Mouse (Mus musculus): ENCODE data around the gene Zfp811. TPM values are rescaled to one million over a fixed set of nuclear protein-coding genes. Genes with fewer than 3 reads are reported as not detected.

The Zfp811 gene
- polyA plus RNA-seq, 1 experiment: 0.13 TPM

- no peak overlapping the region for H3K27ac ChIP-seq (ENCODE audit: control insufficient read depth, insufficient read depth, low read length)
- 25% methylated on average over 9 of the region's 9 CpGs for WGBS
- no peaks in the 10 kb centered on the region for H3K27me3 ChIP-seq (ENCODE audit: control insufficient read depth, insufficient read depth, low read length)
- H3K36me3 ChIP-seq (ENCODE audit: control insufficient read depth, insufficient read depth, low read length): peaks cover 5% of the 10 kb centered on the region
- DNase-seq: no peak
- TF ChIP-seq POLR2A (IDR thresholded peaks at IDR 0.05; ENCODE audit: control insufficient read depth, extremely low read depth, insufficient read depth, low read length, poor library complexity) (no peak), CTCF (IDR thresholded peaks at IDR 0.05; ENCODE audit: borderline replicate concordance, control insufficient read depth, extremely low read depth, insufficient read depth, low read length, poor library complexity) (no peak)
- no peak overlapping the region for H3K4me3 ChIP-seq (ENCODE audit: control insufficient read depth, insufficient read depth, low read length)
- H3K4me1 ChIP-seq (replicated peaks; ENCODE audit: control insufficient read depth, insufficient read depth, low read length): peaks cover 9% of the 10 kb centered on the region
Measured at GRCm38 (mm10) chr17:32788576-32788975, 21.2 kb downstream of the Zfp811 start.

GRCm38 (mm10) chr17:32788094-32788559, 21.6 kb downstream of the Zfp811 start, which contains the start of gene Zfp871:
Gene Zfp871 (minus strand): TSS chr17:32788287.
- Histone ChIP-seq H3K4me3 (ENCODE audit: control insufficient read depth, insufficient read depth, low read length) (peak within 1 kb of the TSS; percentile 90), H3K27ac (ENCODE audit: control insufficient read depth, insufficient read depth, low read length) (peak within 1 kb of the TSS; percentile 36), H3K4me1 (replicated peaks; ENCODE audit: control insufficient read depth, insufficient read depth, low read length) (peaks cover 9% of the 10 kb centered on the region), H3K36me3 (ENCODE audit: control insufficient read depth, insufficient read depth, low read length) (peaks cover 9% of the 10 kb centered on the region), H3K27me3 (ENCODE audit: control insufficient read depth, insufficient read depth, low read length) (no peaks in the 10 kb centered on the region)
- 0% methylated on average over 22 of the region's 22 CpGs for WGBS
- DNase-seq: peak; percentile 87
- TF ChIP-seq CTCF (IDR thresholded peaks at IDR 0.05; ENCODE audit: borderline replicate concordance, control insufficient read depth, extremely low read depth, insufficient read depth, low read length, poor library complexity) (no peak), POLR2A (IDR thresholded peaks at IDR 0.05; ENCODE audit: control insufficient read depth, extremely low read depth, insufficient read depth, low read length, poor library complexity) (peak; percentile 51; the same call in 1 of the 2 replicates)

- Histone ChIP-seq H3K4me3 (ENCODE audit: control insufficient read depth, insufficient read depth, low read length) (peak overlapping the region; percentile 90), H3K4me1 (replicated peaks; ENCODE audit: control insufficient read depth, insufficient read depth, low read length) (peaks cover 9% of the 10 kb centered on the region), H3K27me3 (ENCODE audit: control insufficient read depth, insufficient read depth, low read length) (no peaks in the 10 kb centered on the region), H3K36me3 (ENCODE audit: control insufficient read depth, insufficient read depth, low read length) (peaks cover 9% of the 10 kb centered on the region), H3K27ac (ENCODE audit: control insufficient read depth, insufficient read depth, low read length) (peak overlapping the region; percentile 36)
- WGBS: 2% methylated on average over 31 of the region's 31 CpGs
- no peak for DNase-seq
- TF ChIP-seq CTCF (IDR thresholded peaks at IDR 0.05; ENCODE audit: borderline replicate concordance, control insufficient read depth, extremely low read depth, insufficient read depth, low read length, poor library complexity): 0 out of 2 replicates have a peak, but pooled peaks have one; percentile 43
- TF ChIP-seq POLR2A (IDR thresholded peaks at IDR 0.05; ENCODE audit: control insufficient read depth, extremely low read depth, insufficient read depth, low read length, poor library complexity): no peak
Measured at GRCm38 (mm10) chr17:32787436-32788093, 22.2 kb downstream of the Zfp811 start.

GRCm38 (mm10) chr17:32786944-32787343, 22.8 kb downstream of the Zfp811 start:
- DNase-seq: no peak

GRCm38 (mm10) chr17:32785656-32786055, 24.1 kb downstream of the Zfp811 start:
- Histone ChIP-seq H3K4me1 (replicated peaks; ENCODE audit: control insufficient read depth, insufficient read depth, low read length) (peaks cover 9% of the 10 kb centered on the region), H3K36me3 (ENCODE audit: control insufficient read depth, insufficient read depth, low read length) (peaks cover 9% of the 10 kb centered on the region), H3K27ac (ENCODE audit: control insufficient read depth, insufficient read depth, low read length) (no peak overlapping the region), H3K27me3 (ENCODE audit: control insufficient read depth, insufficient read depth, low read length) (no peaks in the 10 kb centered on the region), H3K4me3 (ENCODE audit: control insufficient read depth, insufficient read depth, low read length) (no peak overlapping the region)
- 95% methylated on average over 3 of the region's 3 CpGs for WGBS
- DNase-seq: no peak
- no peak for TF ChIP-seq POLR2A (IDR thresholded peaks at IDR 0.05; ENCODE audit: control insufficient read depth, extremely low read depth, insufficient read depth, low read length, poor library complexity)
- no peak for TF ChIP-seq CTCF (IDR thresholded peaks at IDR 0.05; ENCODE audit: borderline replicate concordance, control insufficient read depth, extremely low read depth, insufficient read depth, low read length, poor library complexity)

More at GRCm38 (mm10) chr17:32786944-32787343, 22.8 kb downstream of the Zfp811 start:
- Histone ChIP-seq H3K4me1 (replicated peaks; ENCODE audit: control insufficient read depth, insufficient read depth, low read length) (peaks cover 9% of the 10 kb centered on the region), H3K27me3 (ENCODE audit: control insufficient read depth, insufficient read depth, low read length) (no peaks in the 10 kb centered on the region), H3K27ac (ENCODE audit: control insufficient read depth, insufficient read depth, low read length) (no peak overlapping the region), H3K36me3 (ENCODE audit: control insufficient read depth, insufficient read depth, low read length) (peaks cover 9% of the 10 kb centered on the region), H3K4me3 (ENCODE audit: control insufficient read depth, insufficient read depth, low read length) (peak overlapping the region; percentile 23; the same call in 1 of the 2 replicates)
- TF ChIP-seq CTCF (IDR thresholded peaks at IDR 0.05; ENCODE audit: borderline replicate concordance, control insufficient read depth, extremely low read depth, insufficient read depth, low read length, poor library complexity) (no peak), POLR2A (IDR thresholded peaks at IDR 0.05; ENCODE audit: control insufficient read depth, extremely low read depth, insufficient read depth, low read length, poor library complexity) (no peak)
- 75% methylated on average over 6 of the region's 6 CpGs for WGBS

GRCm38 (mm10) chr17:32777564-32777963, 32.2 kb downstream of the Zfp811 start:
- H3K27ac ChIP-seq (ENCODE audit: control insufficient read depth, insufficient read depth, low read length): no peak overlapping the region
- WGBS: 97% methylated on average over 3 of the region's 3 CpGs
- peaks cover 53% of the 10 kb centered on the region for H3K36me3 ChIP-seq (ENCODE audit: control insufficient read depth, insufficient read depth, low read length)
- no peaks in the 10 kb centered on the region for H3K27me3 ChIP-seq (ENCODE audit: control insufficient read depth, insufficient read depth, low read length)
- no peak overlapping the region for H3K4me3 ChIP-seq (ENCODE audit: control insufficient read depth, insufficient read depth, low read length)
- DNase-seq: no peak
- no peaks in the 10 kb centered on the region for H3K4me1 ChIP-seq (replicated peaks; ENCODE audit: control insufficient read depth, insufficient read depth, low read length)
- TF ChIP-seq CTCF (IDR thresholded peaks at IDR 0.05; ENCODE audit: borderline replicate concordance, control insufficient read depth, extremely low read depth, insufficient read depth, low read length, poor library complexity) (no peak), POLR2A (IDR thresholded peaks at IDR 0.05; ENCODE audit: control insufficient read depth, extremely low read depth, insufficient read depth, low read length, poor library complexity) (no peak)
